Mouse (Mus musculus): ENCODE measurements around the gene Itpr3.

GRCm38 (mm10) chr17:27057517-27058055 lies 482 bp downstream of the Itpr3 start:
- TF ChIP-seq CTCF (IDR thresholded peaks at IDR 0.05; ENCODE audit: insufficient read depth, low read length) (no peak), POLR2A (IDR thresholded peaks at IDR 0.05; ENCODE audit: borderline replicate concordance, extremely low read depth, low read depth, low read length) (no peak)

All from lung, adult 2 months (tissue).